Mouse (Mus musculus) CH12.LX (cell line): Measurements from ENCODE around the gene Med20.

Source experiments
- CHD2 ChIP-seq: IDR thresholded peaks from 2 replicates; pipeline ENCODE4 v1.6.1; 2011; ENCODE audit warnings: low read length, improper control_type of control experiment
- CTCF ChIP-seq, 2 experiments: IDR thresholded peaks in 1 of 2; conservative IDR thresholded peaks in 1 of 2; 2 replicates each; pipeline ENCODE4 v1.5.1; 2011 to 2012; ENCODE audit warnings: low read depth in 2 of 2, low read length in 2 of 2, improper control_type of control experiment in 1 of 2, inconsistent platforms in 1 of 2, mild to moderate bottlenecking in 1 of 2, moderate library complexity in 1 of 2
- E2F4 ChIP-seq: IDR thresholded peaks from 2 replicates; pipeline ENCODE4 v1.6.1; 2011; ENCODE audit warnings: low read depth, low read length, improper control_type of control experiment; ENCODE audit not compliant: insufficient replicate concordance
- EP300 ChIP-seq: IDR thresholded peaks from 2 replicates; pipeline ENCODE4 v1.6.1; 2011; ENCODE audit warnings: low read length, improper control_type of control experiment
- KAT2A ChIP-seq: IDR thresholded peaks from 2 replicates; pipeline ENCODE4 v1.6.1; 2012; ENCODE audit warnings: low read length, improper control_type of control experiment, inconsistent platforms; ENCODE audit not compliant: insufficient replicate concordance
- MAZ ChIP-seq: IDR thresholded peaks from 2 replicates; pipeline ENCODE4 v1.6.1; 2012; ENCODE audit warnings: low read depth, mild to moderate bottlenecking, inconsistent platforms, low read length, improper control_type of control experiment, moderate library complexity
- MYC ChIP-seq: IDR thresholded peaks from 2 replicates; pipeline ENCODE4 v1.6.1; 2011; ENCODE audit warnings: low read depth, mild to moderate bottlenecking, improper control_type of control experiment, low read length
- NRF1 ChIP-seq: IDR thresholded peaks from 2 replicates; pipeline ENCODE4 v1.6.1; 2014; ENCODE audit warnings: low read depth, mild to moderate bottlenecking, inconsistent platforms, low read length, improper control_type of control experiment, moderate library complexity
- POLR2A ChIP-seq: IDR thresholded peaks from 2 replicates; pipeline ENCODE4 v1.6.1; 2011; ENCODE audit warnings: low read depth, mild to moderate bottlenecking, improper control_type of control experiment, low read length
- POLR2AphosphoS2 ChIP-seq: IDR thresholded peaks from 2 replicates; pipeline ENCODE4 v1.6.1; 2011; ENCODE audit warnings: low read depth, low read length, improper control_type of control experiment
- TBP ChIP-seq: conservative IDR thresholded peaks from 2 replicates; pipeline ENCODE4 v1.6.1; 2011; ENCODE audit warnings: low read depth, low read length, improper control_type of control experiment
- TCF12 ChIP-seq: IDR thresholded peaks from 2 replicates; pipeline ENCODE4 v1.6.1; 2014; ENCODE audit warnings: low read depth, mild to moderate bottlenecking, inconsistent platforms, low read length, improper control_type of control experiment
- ZKSCAN1 ChIP-seq: IDR thresholded peaks from 2 replicates; pipeline ENCODE4 v1.6.1; 2012; ENCODE audit warnings: low read depth, inconsistent platforms, low read length, improper control_type of control experiment, borderline replicate concordance
- ZNF384 ChIP-seq: IDR thresholded peaks from 2 replicates; pipeline ENCODE4 v1.6.1; 2012; ENCODE audit warnings: low read depth, low read length, improper control_type of control experiment, inconsistent platforms

DNA sequence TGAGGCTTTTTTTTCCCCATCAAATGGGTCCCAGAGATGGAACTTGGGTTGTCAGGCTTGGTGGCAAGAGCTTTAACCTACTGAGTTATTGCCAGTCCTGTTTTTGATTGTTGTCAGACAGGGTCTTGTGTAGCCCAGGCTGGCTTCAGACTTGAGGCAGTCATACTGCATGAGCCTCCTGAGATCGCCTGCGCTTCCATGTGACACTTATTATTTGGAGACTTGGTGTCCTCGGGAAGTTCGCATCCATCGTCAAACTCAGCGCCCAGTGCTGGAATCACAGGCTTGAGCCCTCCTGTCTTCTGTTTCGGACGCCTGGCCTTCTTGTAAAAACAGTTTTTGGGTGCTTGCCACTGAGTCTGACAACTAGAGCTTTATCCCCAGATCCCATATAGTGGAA is 4.7 kb downstream of the Med20 start:
- TF ChIP-seq CTCF (conservative IDR thresholded peaks at IDR 0.05 in 1 of 2, IDR thresholded peaks at IDR 0.05 in 1 of 2; ENCODE audit: low read depth in 2 of 2, low read length in 2 of 2) (no peak), POLR2A (no peak), EP300 (no peak), MYC (no peak), E2F4 (no peak), CHD2 (no peak), MAZ (no peak), KAT2A (no peak), NRF1 (no peak), POLR2AphosphoS2 (no peak), ZKSCAN1 (no peak), TCF12 (no peak), ZNF384 (no peak), TBP (no peak)
